Mouse (Mus musculus) cerebellum, adult 11 months (tissue): ENCODE data around the gene Hes5.

Experiments
- DNase-seq: peaks from one replicate; pipeline ENCODE4 v3.0.0; 2022

The Hes5 gene

DNA sequence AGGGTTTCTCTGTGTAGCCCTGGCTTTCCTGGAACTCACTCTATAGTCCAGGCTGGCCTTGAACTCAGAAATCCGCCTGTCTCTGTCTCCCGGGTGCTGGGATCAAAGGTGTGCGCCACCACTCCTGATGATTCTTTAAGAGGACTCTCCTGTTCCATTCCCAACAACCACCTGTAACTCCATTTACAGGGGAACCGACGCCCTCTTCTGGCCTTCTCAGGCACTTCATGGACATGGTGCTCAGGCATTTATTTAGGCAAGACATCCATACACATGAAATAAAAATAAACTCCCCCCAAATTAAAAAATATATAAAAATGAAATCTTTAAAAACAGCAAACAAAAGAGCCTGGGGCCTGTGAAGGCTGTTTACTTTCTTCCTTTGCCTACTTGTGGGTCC, 6.5 kb downstream of the Hes5 start:
- peak; percentile 61 for DNase-seq

DNA sequence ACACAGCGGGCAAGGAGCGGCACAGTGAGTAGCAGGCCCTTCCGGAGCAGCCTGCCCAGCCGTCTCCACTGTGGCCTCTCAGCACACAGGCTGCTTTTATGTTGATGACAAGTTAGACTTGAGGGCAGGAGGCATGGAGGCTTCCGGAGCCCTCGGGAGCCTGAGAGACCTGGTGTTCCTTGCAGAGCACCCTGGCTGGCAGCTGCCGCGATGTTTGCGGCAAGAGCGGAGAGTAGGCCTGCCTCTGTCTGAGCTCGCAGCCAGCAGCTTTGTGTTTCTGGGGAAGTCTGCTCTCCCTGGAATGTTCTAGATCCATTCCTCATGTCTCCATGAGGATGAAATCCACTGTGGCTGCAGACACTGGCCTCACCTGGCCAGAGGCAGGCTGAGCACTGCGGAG, 11.8 kb downstream of the Hes5 start:
- no peak for DNase-seq

DNA sequence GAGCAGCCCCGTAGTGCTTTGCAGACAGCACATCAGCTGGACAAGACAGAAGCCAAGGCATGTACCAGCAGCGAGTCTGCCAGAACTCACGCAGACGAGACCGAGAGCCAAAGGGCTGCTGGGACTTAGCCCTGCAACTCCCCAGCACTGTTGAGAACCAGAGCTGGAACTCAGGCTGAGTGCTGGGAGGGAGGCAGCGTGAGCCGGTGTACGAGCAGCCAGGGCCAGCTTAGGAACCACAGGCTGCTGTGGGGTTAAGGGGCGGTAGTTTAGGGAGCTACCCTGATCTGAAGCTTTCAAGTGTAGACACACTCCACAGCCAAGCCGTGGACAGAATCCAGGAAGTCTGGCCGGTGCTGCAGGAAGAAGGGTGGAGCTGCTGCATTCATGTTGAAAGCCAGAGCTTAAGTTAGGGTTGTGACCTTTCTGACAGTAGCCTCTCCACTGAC, 13.5 kb downstream of the Hes5 start:
- no peak for DNase-seq

DNA sequence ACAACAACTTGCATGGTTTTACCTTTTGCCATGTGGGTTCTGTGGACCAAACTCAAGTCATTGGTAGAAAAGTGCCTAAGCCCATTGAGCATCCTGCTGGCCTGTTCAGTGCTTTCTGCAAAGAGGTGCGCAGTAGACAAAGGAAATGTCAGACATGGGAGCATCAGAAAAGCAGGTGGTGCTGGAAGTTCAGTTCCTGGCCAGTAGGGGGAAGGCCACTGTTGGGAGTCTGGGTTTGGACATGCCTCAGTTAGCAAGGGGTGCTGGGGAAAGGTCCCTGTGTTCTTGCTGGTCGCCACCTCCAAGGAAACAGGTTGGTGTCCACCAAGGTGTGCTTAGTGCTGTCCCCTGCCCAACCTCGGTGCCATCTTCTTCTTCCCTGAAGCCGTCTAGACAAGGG, 19.4 kb downstream of the Hes5 start:
- DNase-seq = no peak

- no peak for DNase-seq
These were observed 20.4 kb downstream of the Hes5 start for GRCm38 (mm10) chr4:154981076-154981475.

GRCm38 (mm10) chr4:154981530-154981929, 20.8 kb downstream of the Hes5 start:
- peak; percentile 64 for DNase-seq

GRCm38 (mm10) chr4:154982247-154983120, 21.8 kb downstream of the Hes5 start:
- DNase-seq = no peak

DNA sequence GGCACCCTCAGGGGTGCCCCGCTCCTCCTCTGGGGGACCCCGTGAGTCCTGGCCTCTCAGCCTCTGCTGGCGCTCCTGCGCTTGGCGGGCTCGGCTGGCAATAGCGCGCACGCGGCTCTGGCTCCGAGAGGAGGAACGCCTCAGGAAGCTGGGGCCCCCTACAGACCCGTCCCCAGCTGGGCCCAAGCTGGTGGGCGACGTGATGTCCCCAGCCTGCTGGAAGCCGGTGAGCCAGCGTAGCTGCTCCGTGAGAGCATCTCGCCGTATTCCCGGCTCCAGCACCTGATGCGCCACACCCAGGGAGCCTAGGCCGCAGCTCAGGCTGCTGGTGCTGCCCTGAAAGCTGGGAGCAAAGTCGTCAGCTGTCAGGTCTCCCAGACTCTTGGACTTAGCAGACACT, 23.0 kb downstream of the Hes5 start:
- no peak for DNase-seq

DNA sequence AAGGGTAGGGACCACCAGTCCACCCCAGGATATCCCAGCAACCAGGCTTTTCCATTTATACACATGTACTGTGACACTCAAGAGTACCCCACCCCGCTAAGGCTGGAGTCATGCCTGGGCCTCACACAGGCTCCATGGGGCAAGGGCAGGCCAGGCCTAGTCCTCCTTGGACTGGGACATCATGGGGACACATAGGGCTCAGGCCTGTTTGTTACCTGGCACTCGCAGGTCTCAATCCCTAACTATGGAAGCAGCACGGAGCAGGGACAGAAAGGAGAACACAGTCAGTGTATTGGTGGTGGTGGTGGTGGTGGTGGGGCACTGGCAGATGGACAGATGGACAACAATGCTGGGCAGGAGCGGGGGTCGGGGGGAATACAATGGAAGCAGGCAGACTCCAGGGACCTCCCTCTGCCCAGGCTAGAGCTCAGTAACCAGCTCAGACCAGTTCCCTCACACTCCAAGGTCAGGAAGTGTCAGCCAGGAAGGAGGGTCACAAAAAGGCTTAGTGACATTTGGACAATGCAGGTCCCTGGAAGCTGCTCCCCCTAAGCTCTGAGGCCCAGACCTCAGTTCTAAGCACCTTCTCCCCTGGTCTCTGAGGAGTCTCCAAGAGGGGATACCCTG, 24.5 kb downstream of the Hes5 start:
- no peak for DNase-seq

DNA sequence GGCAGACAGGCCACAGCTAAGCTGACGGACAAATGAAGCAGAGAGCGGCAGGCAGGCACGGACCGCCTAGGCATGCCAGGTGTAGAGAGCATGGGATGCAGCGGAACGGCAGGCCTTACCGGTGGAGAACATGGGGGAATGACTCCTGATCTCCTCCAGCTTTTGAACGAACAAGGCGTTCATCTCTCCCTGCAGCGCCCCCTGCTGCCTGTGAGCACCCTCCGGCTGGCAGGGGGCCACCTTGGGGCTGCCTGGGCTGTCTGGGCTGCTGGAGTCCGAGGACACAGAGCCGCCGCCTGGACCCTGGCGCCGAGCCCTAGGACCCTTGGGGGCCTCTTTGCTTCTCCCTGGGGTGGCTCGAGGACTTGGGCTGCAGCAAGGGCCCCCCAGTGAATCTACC, 25.4 kb downstream of the Hes5 start:
- peak; percentile 67 for DNase-seq

GRCm38 (mm10) chr4:154986750-154987149, 26.0 kb downstream of the Hes5 start:
- DNase-seq = no peak

GRCm38 (mm10) chr4:154994876-154995275, 34.2 kb downstream of the Hes5 start:
- no peak for DNase-seq

- no peak for DNase-seq
These were observed 35.9 kb downstream of the Hes5 start for GRCm38 (mm10) chr4:154996572-154997154.

- no peak for DNase-seq
These were observed 38.7 kb downstream of the Hes5 start for GRCm38 (mm10) chr4:154999379-154999778.

GRCm38 (mm10) chr4:155005278-155005677, 44.6 kb downstream of the Hes5 start:
- DNase-seq = no peak

DNA sequence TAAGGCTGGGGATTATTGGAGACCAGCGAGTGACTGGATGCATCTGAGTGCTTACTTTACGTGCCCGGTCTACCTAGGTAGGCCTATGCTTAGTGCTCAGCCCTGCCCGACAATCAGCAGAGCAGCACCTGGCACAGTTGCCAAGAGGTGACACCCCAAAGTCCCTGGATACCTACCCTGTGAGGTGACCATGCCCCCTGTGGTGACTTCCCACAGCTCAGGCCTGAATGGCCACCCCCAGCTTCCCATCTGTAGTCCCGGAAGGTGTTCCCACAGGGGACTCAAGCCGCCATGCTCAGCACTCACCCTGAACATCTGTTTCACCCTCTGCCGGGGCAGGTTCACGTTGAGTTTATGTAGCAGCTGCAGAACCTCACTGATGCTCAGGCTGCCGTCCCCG, 45.6 kb downstream of the Hes5 start:
- no peak for DNase-seq

GRCm38 (mm10) chr4:155007641-155008040, 46.9 kb downstream of the Hes5 start:
- DNase-seq = no peak

- no peak for DNase-seq
These were observed 47.4 kb downstream of the Hes5 start for GRCm38 (mm10) chr4:155008075-155008474.

DNA sequence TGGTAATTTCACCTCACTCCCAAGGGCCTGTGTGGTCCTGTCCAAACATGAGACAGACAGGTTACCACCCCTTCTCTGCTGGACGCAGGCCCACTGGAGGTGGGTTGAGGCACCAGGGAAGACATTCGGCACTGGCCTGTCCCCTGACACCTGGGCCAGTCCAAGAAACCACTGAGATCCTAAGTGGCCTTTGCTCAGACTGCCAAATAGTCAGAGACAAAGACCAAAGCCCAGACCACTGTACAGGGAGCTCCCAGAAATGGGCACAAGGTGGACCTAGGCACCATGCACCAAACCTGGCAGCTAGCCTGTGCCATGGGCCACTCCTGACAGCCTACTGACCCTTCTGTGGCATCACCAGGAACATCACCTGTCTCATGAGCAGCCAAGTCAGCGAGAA, 48.5 kb downstream of the Hes5 start:
- DNase-seq = no peak

DNA sequence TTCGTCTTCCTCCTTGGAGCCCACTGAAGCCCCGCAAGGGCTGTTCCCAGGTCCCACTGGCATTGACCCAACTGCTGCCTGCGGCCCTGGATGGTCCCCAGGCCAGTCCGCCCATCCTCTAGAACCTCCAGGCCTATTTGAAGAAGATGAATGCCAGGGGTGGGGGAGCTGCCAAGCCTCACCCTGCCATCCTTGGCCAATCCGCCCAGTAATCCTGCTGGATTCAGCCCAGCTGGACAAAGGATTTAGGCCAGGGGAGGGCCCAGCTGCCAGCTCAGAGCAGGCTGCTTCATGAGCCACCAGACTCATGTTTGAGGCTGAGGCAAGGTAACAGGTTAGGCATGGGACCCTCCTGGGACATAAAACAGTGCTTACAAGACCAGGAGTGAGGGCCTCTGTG, 50.1 kb downstream of the Hes5 start:
- peak; percentile 89 for DNase-seq

- peak; percentile 69 for DNase-seq
These were observed 50.7 kb downstream of the Hes5 start for GRCm38 (mm10) chr4:155011312-155012025.
